Mouse (Mus musculus) ovary, adult 10 weeks (tissue): ENCODE measurements around the gene Myod1. TPM values are rescaled to one million over a fixed set of nuclear protein-coding genes. Genes with fewer than 3 reads are reported as not detected.

Experiments
- polyA plus RNA-seq: library from polyadenylated mRNA; stranded (reverse); fragments of 350-450 nt; fragmentation: Illumina TruSeq; extraction: RNeasy Lipid Tissue Mini Kit (QIAGEN cat#74804); gene quantifications from one replicate; pipeline ENCODE4 v1.2.3, GENCODE M21; 2014

Gene Myod1
- polyA plus RNA-seq, result not detected

GRCm38 (mm10) chr7:46376172-46377007 lies at the start of gene Myod1:
Gene Myod1, plus strand, starts transcription at chr7:46376474.

GRCm38 (mm10) chr7:46396231-46396927 lies 20.1 kb downstream of the Myod1 start, which contains the start of gene Kcnc1:
Gene Kcnc1, plus strand, starts transcription at chr7:46396497.

Other genes with a start within 250 kb of the Myod1 start
- gene Abcc8, start 196.4 kb upstream of the Myod1 start, polyA plus RNA-seq, result not detected
- not detected for gene Ush1c, start 138.0 kb upstream of the Myod1 start, polyA plus RNA-seq
- gene Otog, start 135.5 kb upstream of the Myod1 start, polyA plus RNA-seq, result not detected
- not detected for gene Kcnc1, start 20.0 kb downstream of the Myod1 start, polyA plus RNA-seq